Mouse (Mus musculus): ENCODE measurements around the gene Apol8. TPM values are rescaled to one million over a fixed set of nuclear protein-coding genes. Genes with fewer than 3 reads are reported as not detected.
"Not testable (repeated sequence)": the region's sequence is repeated elsewhere in the genome, so short reads cannot be mapped to it uniquely, and the experiment has no call there.

The Apol8 gene
- polyA plus RNA-seq, 1 experiment from 2014 or later = 0.55 TPM

DNA sequence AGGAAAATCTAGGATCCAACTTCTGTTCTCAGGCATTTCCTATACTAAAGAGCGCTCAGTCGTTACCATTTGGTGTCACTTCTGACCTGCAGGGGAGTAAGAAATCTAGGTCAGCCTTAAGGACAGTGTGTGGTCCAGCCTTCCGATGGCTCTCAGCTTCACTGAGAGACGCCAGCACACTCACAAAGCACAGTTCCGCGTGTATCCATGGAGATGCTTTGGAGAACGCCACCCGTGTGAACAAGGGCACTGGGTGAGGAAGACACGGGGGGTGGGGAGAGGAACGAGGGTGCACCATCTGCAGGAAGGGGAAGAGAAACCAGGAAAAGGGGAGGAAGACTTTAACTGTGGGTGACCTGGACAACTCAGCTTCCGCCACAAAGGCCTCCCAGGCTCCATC, 4.4 kb downstream of the Apol8 start:
- no peaks in the 10 kb centered on the region for H3K9me3 ChIP-seq (ENCODE audit: control insufficient read depth, low read depth, low read length)
- H3K4me1 ChIP-seq (ENCODE audit: control insufficient read depth, insufficient read depth, low read length) = no peaks in the 10 kb centered on the region
- no peak for ATAC-seq (ENCODE audit: insufficient number of reproducible peaks, insufficient read depth, low FRiP score, low read depth)
- H3K27ac ChIP-seq (ENCODE audit: low read length) = no peak overlapping the region
- H3K4me2 ChIP-seq (replicated peaks; ENCODE audit: low read depth, low read length) = no peak overlapping the region
- 57% methylated on average over 11 of the region's 11 CpGs for WGBS
- no peak overlapping the region for H3K4me3 ChIP-seq (ENCODE audit: low read depth, low read length)
- no peaks in the 10 kb centered on the region for H3K27me3 ChIP-seq (ENCODE audit: control insufficient read depth, insufficient read depth, low read length)
- no peak overlapping the region for H3K9ac ChIP-seq (replicated peaks; ENCODE audit: low read depth, low read length)
- H3K36me3 ChIP-seq (ENCODE audit: control insufficient read depth, insufficient read depth, low read length) = no peaks in the 10 kb centered on the region

DNA sequence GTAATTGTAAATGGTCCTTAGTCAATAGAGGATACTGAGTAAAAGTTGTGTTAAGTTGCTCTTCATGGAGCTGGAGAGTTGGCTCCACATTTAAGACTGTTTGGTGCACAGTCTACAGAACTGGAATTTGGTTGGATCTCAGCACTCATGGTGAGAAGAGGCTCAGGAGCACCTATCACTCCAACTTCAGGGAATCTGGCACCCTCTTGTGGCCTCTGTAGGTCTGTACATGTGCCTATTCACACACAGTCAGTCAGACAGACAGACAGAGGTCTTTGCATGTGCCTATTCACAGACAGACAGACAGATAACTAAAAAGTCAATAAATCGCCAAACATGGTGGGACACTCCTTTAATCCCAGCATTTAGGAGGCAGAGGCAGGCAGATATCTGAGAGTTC, 6.3 kb downstream of the Apol8 start:
- no peak overlapping the region for H3K4me3 ChIP-seq (ENCODE audit: low read depth, low read length)
- no peak overlapping the region for H3K4me2 ChIP-seq (replicated peaks; ENCODE audit: low read depth, low read length)
- WGBS = 36% methylated on average over 1 of the region's 1 CpGs
- H3K9ac ChIP-seq (replicated peaks; ENCODE audit: low read depth, low read length) = no peak overlapping the region
- ATAC-seq (ENCODE audit: insufficient number of reproducible peaks, insufficient read depth, low FRiP score, low read depth) = no peak
- H3K27me3 ChIP-seq (ENCODE audit: control insufficient read depth, insufficient read depth, low read length) = no peaks in the 10 kb centered on the region
- H3K36me3 ChIP-seq (ENCODE audit: control insufficient read depth, insufficient read depth, low read length) = no peaks in the 10 kb centered on the region
- H3K9me3 ChIP-seq (ENCODE audit: control insufficient read depth, low read depth, low read length) = no peaks in the 10 kb centered on the region
- no peak overlapping the region for H3K27ac ChIP-seq (ENCODE audit: low read length)
- no peaks in the 10 kb centered on the region for H3K4me1 ChIP-seq (ENCODE audit: control insufficient read depth, insufficient read depth, low read length)

DNA sequence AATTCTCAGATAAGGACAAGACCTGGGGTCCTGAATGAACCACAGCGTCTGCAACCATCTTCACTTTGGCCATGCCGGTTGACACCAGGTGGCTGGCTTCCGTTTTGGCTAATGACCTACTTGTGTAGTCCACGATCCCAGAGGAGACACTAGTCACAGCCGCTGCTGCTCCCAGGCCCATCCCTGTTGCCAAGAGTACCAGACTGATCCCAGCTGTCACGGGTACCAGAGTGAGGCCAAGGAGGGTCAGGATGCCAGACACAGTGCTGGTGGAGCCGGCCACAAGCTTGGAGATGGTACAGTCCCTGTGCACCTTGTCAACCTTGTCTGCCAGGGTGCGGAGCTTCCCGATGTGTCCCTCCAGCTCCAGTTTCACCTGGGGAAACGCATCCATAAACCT, 7.1 kb downstream of the Apol8 start:
- no peak overlapping the region for H3K27ac ChIP-seq (ENCODE audit: low read length)
- no peak overlapping the region for H3K4me2 ChIP-seq (replicated peaks; ENCODE audit: low read depth, low read length)
- H3K36me3 ChIP-seq (ENCODE audit: control insufficient read depth, insufficient read depth, low read length) = no peaks in the 10 kb centered on the region
- no peaks in the 10 kb centered on the region for H3K9me3 ChIP-seq (ENCODE audit: control insufficient read depth, low read depth, low read length)
- 88% methylated on average over 10 of the region's 10 CpGs for WGBS
- H3K4me3 ChIP-seq (ENCODE audit: low read depth, low read length) = no peak overlapping the region
- H3K9ac ChIP-seq (replicated peaks; ENCODE audit: low read depth, low read length) = no peak overlapping the region
- H3K4me1 ChIP-seq (ENCODE audit: control insufficient read depth, insufficient read depth, low read length) = no peaks in the 10 kb centered on the region
- H3K27me3 ChIP-seq (ENCODE audit: control insufficient read depth, insufficient read depth, low read length) = no peaks in the 10 kb centered on the region
- no peak for ATAC-seq (ENCODE audit: insufficient number of reproducible peaks, insufficient read depth, low FRiP score, low read depth)

DNA sequence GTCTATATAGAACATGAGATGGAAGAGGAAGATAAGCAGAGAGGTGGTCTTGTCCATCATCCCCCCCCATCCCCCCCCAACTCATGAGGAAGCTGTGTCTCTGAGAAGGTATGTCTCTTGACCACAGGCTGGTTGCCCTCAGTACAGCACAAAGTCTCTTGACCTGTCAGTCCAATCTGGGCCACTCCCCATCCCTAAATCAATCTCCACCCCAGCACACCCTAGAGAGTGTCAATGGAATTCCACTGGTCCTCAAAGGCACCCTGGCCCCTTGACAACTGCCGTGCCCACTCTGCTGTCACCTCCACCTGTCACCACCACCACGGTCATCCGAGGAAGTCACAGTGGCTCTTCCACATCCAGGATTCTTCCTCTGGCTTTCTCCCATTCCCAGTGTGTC, 8.4 kb downstream of the Apol8 start:
- H3K4me2 ChIP-seq (replicated peaks; ENCODE audit: low read depth, low read length) = no peak overlapping the region
- H3K9ac ChIP-seq (replicated peaks; ENCODE audit: low read depth, low read length) = no peak overlapping the region
- H3K4me1 ChIP-seq (ENCODE audit: control insufficient read depth, insufficient read depth, low read length) = no peaks in the 10 kb centered on the region
- H3K27me3 ChIP-seq (ENCODE audit: control insufficient read depth, insufficient read depth, low read length) = no peaks in the 10 kb centered on the region
- no peak overlapping the region for H3K27ac ChIP-seq (ENCODE audit: low read length)
- no peaks in the 10 kb centered on the region for H3K9me3 ChIP-seq (ENCODE audit: control insufficient read depth, low read depth, low read length)
- 83% methylated on average over 3 of the region's 3 CpGs for WGBS
- no peaks in the 10 kb centered on the region for H3K36me3 ChIP-seq (ENCODE audit: control insufficient read depth, insufficient read depth, low read length)
- no peak for ATAC-seq (ENCODE audit: insufficient number of reproducible peaks, insufficient read depth, low FRiP score, low read depth)
- H3K4me3 ChIP-seq (ENCODE audit: low read depth, low read length) = no peak overlapping the region

DNA sequence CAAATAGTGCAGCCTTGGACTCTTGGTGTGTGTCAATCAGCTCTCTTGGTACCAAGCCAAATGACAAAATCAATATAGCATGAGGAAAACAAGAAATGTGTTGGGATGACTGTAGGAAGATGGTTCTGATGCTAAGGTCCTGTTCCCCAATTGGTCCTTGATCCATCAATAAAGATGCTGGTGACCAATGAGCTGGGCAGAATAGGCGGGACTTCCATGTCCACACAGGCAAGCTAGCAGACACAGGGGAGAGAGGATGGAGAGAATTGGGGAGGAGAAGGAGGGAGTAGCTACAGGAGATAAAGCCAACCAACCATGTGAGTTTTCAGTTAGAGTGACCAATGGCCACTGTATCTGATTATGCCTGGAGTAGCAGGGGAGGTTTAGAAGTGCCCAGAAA, 10.5 kb downstream of the Apol8 start:
- ATAC-seq (ENCODE audit: insufficient number of reproducible peaks, insufficient read depth, low FRiP score, low read depth) = no peak
- no peaks in the 10 kb centered on the region for H3K4me1 ChIP-seq (ENCODE audit: control insufficient read depth, insufficient read depth, low read length)
- no peak overlapping the region for H3K9ac ChIP-seq (replicated peaks; ENCODE audit: low read depth, low read length)
- H3K9me3 ChIP-seq (ENCODE audit: control insufficient read depth, low read depth, low read length) = no peaks in the 10 kb centered on the region
- no peak overlapping the region for H3K4me3 ChIP-seq (ENCODE audit: low read depth, low read length)
- 80% methylated on average over 1 of the region's 1 CpGs for WGBS
- no peaks in the 10 kb centered on the region for H3K27me3 ChIP-seq (ENCODE audit: control insufficient read depth, insufficient read depth, low read length)
- H3K36me3 ChIP-seq (ENCODE audit: control insufficient read depth, insufficient read depth, low read length) = no peaks in the 10 kb centered on the region
- no peak overlapping the region for H3K4me2 ChIP-seq (replicated peaks; ENCODE audit: low read depth, low read length)
- H3K27ac ChIP-seq (ENCODE audit: low read length) = no peak overlapping the region

DNA sequence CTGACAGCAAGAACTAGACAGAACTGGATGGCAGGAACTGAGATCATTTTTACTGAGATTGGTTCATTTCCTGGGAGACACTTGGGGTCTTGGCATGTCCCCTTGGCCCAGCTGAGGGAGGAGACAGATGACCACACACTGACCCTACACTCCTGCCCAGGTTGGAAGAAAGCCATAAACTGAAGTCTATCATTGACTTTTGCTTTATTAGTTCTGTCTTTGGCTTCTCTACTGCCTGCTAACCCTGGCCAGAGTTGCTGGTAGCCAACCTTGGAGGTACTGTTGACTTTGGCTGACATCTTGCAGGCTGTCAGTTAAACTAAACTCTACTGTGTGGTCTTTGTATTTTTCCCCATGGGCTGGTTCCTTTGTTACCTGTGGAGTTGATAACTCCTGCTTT, 11.7 kb downstream of the Apol8 start:
- Histone ChIP-seq H3K9me3 (ENCODE audit: control insufficient read depth, low read depth, low read length) (no peaks in the 10 kb centered on the region), H3K27ac (ENCODE audit: low read length) (no peak overlapping the region), H3K4me3 (ENCODE audit: low read depth, low read length) (no peak overlapping the region), H3K9ac (replicated peaks; ENCODE audit: low read depth, low read length) (no peak overlapping the region), H3K4me1 (ENCODE audit: control insufficient read depth, insufficient read depth, low read length) (no peaks in the 10 kb centered on the region), H3K4me2 (replicated peaks; ENCODE audit: low read depth, low read length) (no peak overlapping the region), H3K36me3 (ENCODE audit: control insufficient read depth, insufficient read depth, low read length) (no peaks in the 10 kb centered on the region), H3K27me3 (ENCODE audit: control insufficient read depth, insufficient read depth, low read length) (no peaks in the 10 kb centered on the region)
- ATAC-seq (ENCODE audit: insufficient number of reproducible peaks, insufficient read depth, low FRiP score, low read depth) = no peak

DNA sequence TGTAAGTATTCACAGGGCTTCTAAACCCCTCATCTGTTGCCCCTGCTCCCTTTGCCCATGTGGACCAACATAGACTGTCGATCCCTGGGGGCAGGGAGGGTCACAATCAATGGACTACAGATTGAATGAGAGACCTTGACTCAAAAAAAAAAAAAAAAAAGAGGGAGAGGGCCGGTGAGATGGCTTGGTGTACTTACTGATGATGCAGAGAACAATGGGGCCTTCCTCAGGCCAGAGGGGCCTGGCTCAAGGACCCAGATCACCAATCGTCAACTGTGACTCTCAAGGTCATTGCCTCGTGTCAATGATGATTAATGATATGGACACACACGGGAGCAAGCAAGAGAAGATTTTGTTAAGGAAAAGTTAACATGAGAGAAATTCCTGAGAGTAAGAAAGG, 12.2 kb downstream of the Apol8 start:
- no peaks in the 10 kb centered on the region for H3K36me3 ChIP-seq (ENCODE audit: control insufficient read depth, insufficient read depth, low read length)
- H3K9me3 ChIP-seq (ENCODE audit: control insufficient read depth, low read depth, low read length) = no peaks in the 10 kb centered on the region
- no peak overlapping the region for H3K27ac ChIP-seq (ENCODE audit: low read length)
- ATAC-seq (ENCODE audit: insufficient number of reproducible peaks, insufficient read depth, low FRiP score, low read depth) = no peak
- no peak overlapping the region for H3K4me3 ChIP-seq (ENCODE audit: low read depth, low read length)
- WGBS = 21% methylated on average over 5 of the region's 5 CpGs
- no peak overlapping the region for H3K4me2 ChIP-seq (replicated peaks; ENCODE audit: low read depth, low read length)
- H3K4me1 ChIP-seq (ENCODE audit: control insufficient read depth, insufficient read depth, low read length) = no peaks in the 10 kb centered on the region
- no peaks in the 10 kb centered on the region for H3K27me3 ChIP-seq (ENCODE audit: control insufficient read depth, insufficient read depth, low read length)
- H3K9ac ChIP-seq (replicated peaks; ENCODE audit: low read depth, low read length) = no peak overlapping the region

DNA sequence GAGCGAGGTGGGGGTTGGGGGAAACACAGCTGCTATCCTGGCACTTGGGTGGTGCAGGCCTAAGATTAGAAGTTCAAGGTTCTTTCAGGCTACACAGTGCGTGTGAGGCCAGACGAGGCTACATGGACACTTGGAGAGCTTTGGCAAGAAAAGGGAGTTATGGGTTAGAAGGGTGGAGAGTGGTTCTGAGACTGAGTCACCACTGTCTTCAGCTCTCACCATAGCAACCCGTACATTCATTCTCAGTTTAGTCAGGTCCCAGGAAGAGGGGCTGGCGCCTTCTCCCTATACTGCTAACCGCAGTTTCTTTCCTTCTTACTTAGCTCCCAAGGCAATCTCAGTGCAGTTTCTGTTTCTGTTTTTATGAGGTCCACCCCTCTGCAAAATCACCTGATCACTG, 15.2 kb downstream of the Apol8 start:
- H3K4me3 ChIP-seq (ENCODE audit: low read depth, low read length); H3K27ac ChIP-seq (ENCODE audit: low read length); H3K36me3 ChIP-seq (ENCODE audit: control insufficient read depth, insufficient read depth, low read length); H3K9ac ChIP-seq (replicated peaks; ENCODE audit: low read depth, low read length); H3K27me3 ChIP-seq (ENCODE audit: control insufficient read depth, insufficient read depth, low read length); H3K9me3 ChIP-seq (ENCODE audit: control insufficient read depth, low read depth, low read length); ATAC-seq (ENCODE audit: insufficient number of reproducible peaks, insufficient read depth, low FRiP score, low read depth); H3K4me2 ChIP-seq (replicated peaks; ENCODE audit: low read depth, low read length); H3K4me1 ChIP-seq (ENCODE audit: control insufficient read depth, insufficient read depth, low read length): not testable (repeated sequence)
- WGBS = 83% methylated on average over 6 of the region's 6 CpGs

DNA sequence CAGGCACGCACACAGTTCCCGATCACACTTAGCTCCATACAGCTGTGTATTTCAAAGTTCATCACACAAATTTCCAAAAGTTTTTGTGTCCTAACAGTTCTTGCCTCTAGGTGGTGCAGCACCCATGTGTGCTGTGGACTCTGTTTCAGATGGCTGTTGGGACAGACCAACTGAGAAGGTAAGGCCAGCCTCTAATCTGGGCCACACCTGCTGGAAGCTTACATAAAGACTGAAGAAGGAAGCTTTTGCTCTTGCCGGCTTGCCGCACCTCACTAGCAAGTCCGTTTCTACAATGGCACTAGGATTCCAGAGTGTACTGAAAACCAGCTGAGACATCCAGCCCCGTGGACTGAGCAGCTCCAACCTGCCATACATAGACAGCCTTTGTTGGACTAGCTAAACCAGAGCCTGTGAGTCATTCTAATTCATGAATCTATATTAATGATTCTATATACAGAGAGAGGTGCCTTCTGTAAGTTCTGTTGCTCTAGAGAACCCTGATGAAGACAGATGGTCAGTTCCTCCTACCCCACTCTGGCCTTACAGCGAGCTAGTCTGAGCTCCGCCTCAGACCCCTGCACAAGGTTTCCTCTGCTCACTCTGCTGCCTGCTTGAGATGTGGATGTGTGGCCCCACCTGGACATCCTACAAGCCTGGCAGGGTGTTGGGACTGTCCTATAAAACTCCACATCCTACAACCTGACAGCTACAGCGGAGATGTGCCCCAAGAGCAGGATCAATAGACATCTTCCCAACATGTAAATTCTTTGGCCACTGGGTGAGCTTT, 16.1 kb downstream of the Apol8 start:
- Histone ChIP-seq H3K4me3 (ENCODE audit: low read depth, low read length) (no peak overlapping the region), H3K27me3 (ENCODE audit: control insufficient read depth, insufficient read depth, low read length) (no peaks in the 10 kb centered on the region), H3K9me3 (ENCODE audit: control insufficient read depth, low read depth, low read length) (no peaks in the 10 kb centered on the region), H3K27ac (ENCODE audit: low read length) (no peak overlapping the region), H3K36me3 (ENCODE audit: control insufficient read depth, insufficient read depth, low read length) (no peaks in the 10 kb centered on the region), H3K4me2 (replicated peaks; ENCODE audit: low read depth, low read length) (no peak overlapping the region), H3K4me1 (ENCODE audit: control insufficient read depth, insufficient read depth, low read length) (no peaks in the 10 kb centered on the region), H3K9ac (replicated peaks; ENCODE audit: low read depth, low read length) (no peak overlapping the region)
- peak; percentile 69; the same call in 1 of the 2 replicates for ATAC-seq (ENCODE audit: insufficient number of reproducible peaks, insufficient read depth, low FRiP score, low read depth)
- WGBS = 72% methylated on average over 9 of the region's 9 CpGs

All from stomach, embryonic 14.5 days (tissue).